Mouse (Mus musculus) heart, embryonic 11.5 days (tissue): ENCODE measurements around the gene Gm20532. TPM values are rescaled to one million over a fixed set of nuclear protein-coding genes. Genes with fewer than 3 reads are reported as not detected.
A peak's percentile ranks its signal among the peaks of the same experiment; 100 is the strongest.

ENCODE experiments used
- ATAC-seq: fragments of 200-750 bp; cut with Nextera tagmentation; replicated peaks from 2 replicates; pipeline ENCODE4 v1.8.0; 2017; ENCODE audit warnings: moderate library complexity; ENCODE audit not compliant: insufficient number of reproducible peaks, low FRiP score, low TSS enrichment
- H3K27ac ChIP-seq: fragments of 300-500 bp; sonication (generic); 2 replicates; pipeline ENCODE4 v1.5.1; 2014; ENCODE audit warnings: mild to moderate bottlenecking, low read depth, low read length
- H3K27me3 ChIP-seq: fragments of 300-500 bp; sonication (generic); 2 replicates; pipeline ENCODE4 v1.6.1; 2014; ENCODE audit warnings: mild to moderate bottlenecking, low read length, mixed read lengths; ENCODE audit not compliant: control insufficient read depth, insufficient read depth
- H3K36me3 ChIP-seq: fragments of 300-500 bp; sonication (generic); 2 replicates; pipeline ENCODE4 v1.6.1; 2014; ENCODE audit warnings: mild to moderate bottlenecking, low read length, moderate library complexity, mixed read lengths; ENCODE audit not compliant: control insufficient read depth, insufficient read depth
- H3K4me1 ChIP-seq: fragments of 300-500 bp; sonication (generic); 2 replicates; pipeline ENCODE4 v1.6.1; 2014; ENCODE audit warnings: low read length; ENCODE audit not compliant: control insufficient read depth, insufficient read depth
- H3K4me2 ChIP-seq: fragments of 300-500 bp; sonication (generic); 2 replicates; pipeline ENCODE4 v1.6.1; 2014; ENCODE audit warnings: mild to moderate bottlenecking, moderate library complexity
- H3K4me3 ChIP-seq: fragments of 300-500 bp; sonication (generic); 2 replicates; pipeline ENCODE4 v1.5.1; 2014; ENCODE audit warnings: low read depth, low read length
- H3K9ac ChIP-seq: fragments of 300-500 bp; sonication (generic); 2 replicates; pipeline ENCODE4 v1.6.1; 2014; ENCODE audit warnings: mild to moderate bottlenecking, low read depth, low read length, moderate library complexity
- H3K9me3 ChIP-seq: fragments of 300-500 bp; sonication (generic); replicated peaks from 2 replicates; pipeline ENCODE4 v1.6.1; 2016; ENCODE audit warnings: low read length; ENCODE audit not compliant: control insufficient read depth
- WGBS: fragments of 180-500 bp; shearing (Covaris S2); extraction: QIAGEN DNeasy Blood & Tissue Kit; methylation state at CpG from one replicate; pipeline ENCODE4 v1.1.7; 2014; ENCODE audit not compliant: insufficient replicate concordance; 5-methylcytosine and 5-hydroxymethylcytosine counted together
- polyA plus RNA-seq: library from polyadenylated mRNA; unstranded; fragments of >200 nt; fragmentation: Nextera tagmentation; extraction: Ambion mirVana; gene quantifications from 2 replicates; pipeline ENCODE4 v1.2.1, GENCODE M21; 2014

The Gm20532 gene
- polyA plus RNA-seq, 1 experiment from 2014 or later, result not detected

- peak overlapping the region; percentile 44; the same call in 1 of the 2 replicates for H3K9ac ChIP-seq
- H3K4me3 ChIP-seq, result no peak overlapping the region
- H3K4me2 ChIP-seq, result peak overlapping the region; percentile 17
- no peaks in the 10 kb centered on the region for H3K27me3 ChIP-seq
- H3K27ac ChIP-seq, result peak overlapping the region; percentile 80
- no peak for ATAC-seq
- H3K4me1 ChIP-seq, result peaks cover 53% of the 10 kb centered on the region
- WGBS, result 50% methylated on average over 1 of the region's 1 CpGs
- no peaks in the 10 kb centered on the region for H3K9me3 ChIP-seq
- H3K36me3 ChIP-seq, result no peaks in the 10 kb centered on the region
Measured at GRCm38 (mm10) chr2:26575378-26575777, 11.1 kb upstream of the Gm20532 start.

DNA sequence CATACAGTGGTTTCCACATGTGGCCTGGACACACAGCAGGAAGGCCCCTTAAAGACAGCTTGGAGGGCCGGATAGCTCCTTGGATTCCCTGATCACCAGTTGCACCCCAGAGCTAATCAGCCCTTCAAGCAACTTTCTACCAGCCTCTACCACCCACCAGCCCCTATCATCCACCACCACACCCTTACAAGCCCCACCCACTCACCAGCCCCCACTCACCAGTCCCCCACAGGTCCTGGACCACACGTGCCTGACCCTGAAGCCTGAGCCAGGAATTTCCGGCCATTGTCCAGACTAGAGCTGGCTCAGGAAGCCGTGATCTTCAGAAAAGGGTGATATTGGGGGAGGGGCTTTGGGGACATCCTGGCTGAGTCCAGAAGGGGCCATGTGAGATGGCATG lies 10.6 kb upstream of the Gm20532 start:
- Histone ChIP-seq H3K36me3 (no peaks in the 10 kb centered on the region), H3K4me3 (no peak overlapping the region), H3K9ac (peak overlapping the region; percentile 44; the same call in 1 of the 2 replicates), H3K4me1 (peaks cover 53% of the 10 kb centered on the region), H3K9me3 (no peaks in the 10 kb centered on the region), H3K27ac (peak overlapping the region; percentile 80), H3K4me2 (peak overlapping the region; percentile 17), H3K27me3 (no peaks in the 10 kb centered on the region)
- ATAC-seq, result peak; percentile 52
- 30% methylated on average over 4 of the region's 4 CpGs for WGBS

GRCm38 (mm10) chr2:26576462-26576861 lies 10.0 kb upstream of the Gm20532 start:
- H3K4me3 ChIP-seq, result no peak overlapping the region
- H3K9me3 ChIP-seq, result no peaks in the 10 kb centered on the region

GRCm38 (mm10) chr2:26578369-26578768 lies 8.1 kb upstream of the Gm20532 start:
- Histone ChIP-seq H3K27ac (peak overlapping the region; percentile 80), H3K4me1 (peaks cover 35% of the 10 kb centered on the region), H3K9ac (no peak overlapping the region), H3K4me2 (no peak overlapping the region), H3K36me3 (no peaks in the 10 kb centered on the region), H3K27me3 (no peaks in the 10 kb centered on the region), H3K9me3 (no peaks in the 10 kb centered on the region), H3K4me3 (no peak overlapping the region)
- 39% methylated on average over 6 of the region's 6 CpGs for WGBS
- no peak for ATAC-seq

More at GRCm38 (mm10) chr2:26576462-26576861, 10.0 kb upstream of the Gm20532 start:
- peak overlapping the region; percentile 17; the same call in 1 of the 2 replicates for H3K4me2 ChIP-seq
- no peaks in the 10 kb centered on the region for H3K36me3 ChIP-seq
- peak overlapping the region; percentile 80 for H3K27ac ChIP-seq
- H3K9ac ChIP-seq, result no peak overlapping the region; the same call in 1 of the 2 replicates
- 38% methylated on average over 4 of the region's 4 CpGs for WGBS
- peaks cover 51% of the 10 kb centered on the region for H3K4me1 ChIP-seq
- H3K27me3 ChIP-seq, result no peaks in the 10 kb centered on the region
- ATAC-seq, result no peak

- H3K27me3 ChIP-seq, result no peaks in the 10 kb centered on the region; the same call in 1 of the 2 replicates
- no peak within 1 kb of the TSS for H3K4me2 ChIP-seq
- peak within 1 kb of the TSS; percentile 80 for H3K27ac ChIP-seq
- WGBS, result 78% methylated on average over 1 of the region's 1 CpGs
- no peaks in the 10 kb centered on the region for H3K36me3 ChIP-seq
- ATAC-seq, result no peak
- H3K9ac ChIP-seq, result no peak within 1 kb of the TSS
- H3K9me3 ChIP-seq, result no peaks in the 10 kb centered on the region
- peaks cover 28% of the 10 kb centered on the region for H3K4me1 ChIP-seq
- no peak within 1 kb of the TSS for H3K4me3 ChIP-seq
Measured at GRCm38 (mm10) chr2:26579714-26580113, 6.7 kb upstream of the Gm20532 start, which contains the start of gene Egfl7. Gene Egfl7 (plus strand): TSS chr2:26580014.

DNA sequence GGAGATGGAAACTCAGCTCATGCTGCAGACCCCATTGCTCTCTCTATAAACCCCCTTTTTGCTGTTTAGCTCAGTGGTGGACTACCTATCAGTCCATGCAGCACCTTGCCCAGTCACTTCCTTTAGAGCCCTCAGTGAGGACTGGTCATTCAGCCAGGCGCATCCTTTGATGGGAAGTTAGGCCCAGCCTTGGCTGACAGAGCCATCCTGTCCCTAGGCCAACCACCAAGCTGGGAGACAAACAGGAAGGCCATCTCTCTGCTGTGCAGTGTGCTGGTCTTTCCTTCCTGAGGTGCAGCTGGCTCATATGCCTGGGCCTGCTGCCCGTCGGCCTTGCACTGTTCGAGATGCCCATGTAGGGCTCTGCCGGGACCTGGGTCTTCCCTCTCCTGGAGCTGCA lies 5.7 kb upstream of the Gm20532 start:
- no peaks in the 10 kb centered on the region for H3K9me3 ChIP-seq
- H3K27me3 ChIP-seq, result no peaks in the 10 kb centered on the region; the same call in 1 of the 2 replicates
- no peaks in the 10 kb centered on the region for H3K36me3 ChIP-seq
- peaks cover 22% of the 10 kb centered on the region for H3K4me1 ChIP-seq
- ATAC-seq, result no peak
- H3K27ac ChIP-seq, result 0 out of 2 replicates have a peak overlapping the region, but pooled peaks have one; percentile 10
- H3K4me3 ChIP-seq, result no peak overlapping the region
- no peak overlapping the region for H3K9ac ChIP-seq
- 90% methylated on average over 5 of the region's 5 CpGs for WGBS
- H3K4me2 ChIP-seq, result no peak overlapping the region

GRCm38 (mm10) chr2:26582203-26582602 lies 4.2 kb upstream of the Gm20532 start:
- Histone ChIP-seq H3K27me3 (no peaks in the 10 kb centered on the region; the same call in 1 of the 2 replicates), H3K36me3 (no peaks in the 10 kb centered on the region), H3K4me2 (no peak overlapping the region), H3K9ac (no peak overlapping the region), H3K4me3 (no peak overlapping the region), H3K9me3 (no peaks in the 10 kb centered on the region), H3K27ac (no peak overlapping the region), H3K4me1 (peaks cover 20% of the 10 kb centered on the region)
- no peak for ATAC-seq
- 54% methylated on average over 2 of the region's 2 CpGs for WGBS

DNA sequence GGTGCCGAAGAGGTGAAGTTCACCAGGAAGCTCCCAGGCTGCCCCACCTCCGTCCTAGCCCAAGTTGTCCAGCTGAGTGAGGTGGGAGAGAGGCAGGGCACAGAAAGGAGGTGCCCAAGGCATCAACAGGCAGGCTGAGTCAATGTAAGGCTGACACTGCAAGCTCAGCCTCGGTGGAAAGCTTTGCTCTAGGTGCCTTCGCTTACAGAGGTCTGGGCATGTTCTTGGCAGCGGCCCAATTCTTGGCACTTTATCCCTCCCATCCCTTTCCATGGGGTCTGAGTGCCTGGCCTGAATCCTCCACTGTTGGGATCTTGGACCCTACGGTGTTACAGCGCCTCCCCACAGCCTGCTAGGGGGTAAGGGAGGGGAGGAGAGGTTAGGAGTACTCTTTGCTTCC lies 3.7 kb upstream of the Gm20532 start:
- 76% methylated on average over 7 of the region's 7 CpGs for WGBS
- Histone ChIP-seq H3K4me3 (no peak overlapping the region), H3K4me1 (peaks cover 24% of the 10 kb centered on the region), H3K27me3 (no peaks in the 10 kb centered on the region; the same call in 1 of the 2 replicates), H3K4me2 (no peak overlapping the region), H3K9me3 (no peaks in the 10 kb centered on the region), H3K36me3 (no peaks in the 10 kb centered on the region), H3K9ac (no peak overlapping the region), H3K27ac (peak overlapping the region; percentile 91; the same call in 1 of the 2 replicates)
- ATAC-seq, result no peak

DNA sequence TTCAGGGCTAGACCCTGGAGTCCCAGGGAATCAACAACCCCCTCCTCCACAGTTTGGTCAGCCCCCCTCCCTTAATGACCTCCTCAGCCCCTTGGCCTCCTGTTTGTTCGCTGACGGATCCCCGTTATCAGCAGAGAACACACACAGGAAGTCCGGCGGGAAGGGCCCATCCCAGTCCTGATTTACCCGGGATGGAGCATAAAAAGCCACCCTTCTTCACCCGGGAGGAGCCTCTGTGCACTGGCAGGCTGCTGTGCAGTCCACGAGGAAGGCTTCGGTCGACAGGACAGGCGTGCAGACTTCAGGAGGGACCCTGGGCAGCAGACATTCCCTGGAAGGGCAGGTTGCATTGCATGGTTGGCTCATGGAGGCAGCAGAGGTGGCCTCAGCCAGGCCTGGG lies 2.8 kb upstream of the Gm20532 start:
- Histone ChIP-seq H3K4me1 (peaks cover 30% of the 10 kb centered on the region), H3K27ac (peak overlapping the region; percentile 91), H3K27me3 (no peaks in the 10 kb centered on the region; the same call in 1 of the 2 replicates), H3K9me3 (no peaks in the 10 kb centered on the region), H3K4me2 (peak overlapping the region; percentile 37), H3K36me3 (no peaks in the 10 kb centered on the region), H3K4me3 (peak overlapping the region; percentile 51), H3K9ac (peak overlapping the region; percentile 82)
- 29% methylated on average over 11 of the region's 11 CpGs for WGBS
- ATAC-seq, result 0 out of 2 replicates have a peak, but pooled peaks have one; percentile 35
